Mouse (Mus musculus): ENCODE measurements around the gene Evi2a. TPM values are rescaled to one million over a fixed set of nuclear protein-coding genes. Genes with fewer than 3 reads are reported as not detected.

Gene Evi2a
- polyA plus RNA-seq, 1 experiment from 2014 or later: 4.3 TPM

DNA sequence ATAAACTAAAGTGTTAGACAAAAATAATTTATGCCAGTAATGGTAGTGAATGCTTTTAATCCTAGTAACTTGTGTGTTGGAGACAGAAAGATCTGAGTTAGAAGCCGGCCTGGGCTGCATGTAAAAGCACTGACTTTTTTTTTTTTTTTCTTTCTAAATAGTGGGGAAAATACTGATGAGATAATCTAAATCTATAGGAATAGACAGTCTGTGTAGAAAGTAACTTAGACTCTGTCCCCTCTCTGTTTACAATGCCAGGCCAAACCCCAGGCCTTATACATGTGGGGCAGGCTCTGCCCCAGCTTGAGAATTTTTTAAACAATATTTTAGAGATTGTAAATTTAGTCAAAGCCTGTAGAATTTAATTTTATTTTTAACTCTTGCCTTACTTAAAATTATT is 7.5 kb downstream of the Evi2a start:
- H3K4me3 ChIP-seq: no peak overlapping the region
- no peaks in the 10 kb centered on the region for H3K9me3 ChIP-seq
- 95% methylated on average over 1 of the region's 1 CpGs for WGBS

DNA sequence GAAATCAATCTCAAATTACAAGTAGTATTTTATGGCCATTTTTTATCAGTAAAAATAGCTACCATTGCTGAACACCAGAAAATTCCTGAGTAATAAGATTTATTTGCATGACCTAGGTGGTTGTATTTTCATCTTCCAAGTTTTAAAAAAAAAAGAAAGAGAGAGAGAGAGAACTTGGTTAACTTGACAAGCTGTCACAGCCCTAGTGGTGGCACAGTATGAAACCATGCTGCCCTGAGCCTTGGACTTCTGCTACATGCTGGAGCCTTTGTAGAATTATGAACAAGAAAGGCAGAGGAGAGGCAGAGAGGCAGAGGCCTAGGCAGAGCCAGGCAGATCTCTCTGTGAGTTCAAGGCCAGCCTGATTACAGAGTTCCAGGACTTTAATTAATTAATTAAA is 8.5 kb downstream of the Evi2a start:
- Histone ChIP-seq H3K9me3 (no peaks in the 10 kb centered on the region), H3K4me2 (no peak overlapping the region), H3K27ac (no peak overlapping the region), H3K4me3 (no peak overlapping the region), H3K9ac (no peak overlapping the region), H3K4me1 (replicated peaks) (no peaks in the 10 kb centered on the region), H3K36me3 (no peaks in the 10 kb centered on the region), H3K27me3 (no peaks in the 10 kb centered on the region)
- no peak for ATAC-seq (ENCODE audit: low FRiP score)

More for the DNA sequence above, 7.5 kb downstream of the Evi2a start:
- Histone ChIP-seq H3K4me2 (no peak overlapping the region), H3K27ac (no peak overlapping the region), H3K9ac (no peak overlapping the region), H3K4me1 (replicated peaks) (no peaks in the 10 kb centered on the region), H3K36me3 (peaks cover 5% of the 10 kb centered on the region; the same call in 1 of the 2 replicates), H3K27me3 (no peaks in the 10 kb centered on the region)
- no peak for ATAC-seq (ENCODE audit: low FRiP score)

DNA sequence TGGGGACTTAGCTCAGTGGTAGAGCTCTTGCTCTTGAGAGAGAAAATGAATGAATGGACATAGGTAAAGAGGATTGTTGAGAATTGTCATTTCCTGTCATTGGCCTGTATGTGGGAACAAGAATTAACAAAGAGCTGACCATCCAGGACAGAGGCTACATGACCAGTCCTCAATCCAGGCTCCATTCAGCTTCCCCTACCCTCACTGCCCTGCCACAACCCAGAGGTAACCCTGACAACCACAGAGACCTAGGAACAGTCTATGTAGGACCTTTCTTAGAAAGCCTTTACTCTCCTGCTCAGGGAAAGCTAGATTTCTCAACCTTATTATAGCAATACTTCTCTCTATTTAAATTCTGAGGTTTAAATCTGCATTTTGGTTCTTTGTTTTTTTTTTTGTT is 9.6 kb downstream of the Evi2a start:
- Histone ChIP-seq H3K36me3 (no peaks in the 10 kb centered on the region), H3K9me3 (no peaks in the 10 kb centered on the region), H3K4me1 (replicated peaks) (no peaks in the 10 kb centered on the region), H3K9ac (no peak overlapping the region), H3K27me3 (no peaks in the 10 kb centered on the region), H3K4me2 (no peak overlapping the region), H3K27ac (no peak overlapping the region), H3K4me3 (no peak overlapping the region)
- no peak for ATAC-seq (ENCODE audit: low FRiP score)

- no peaks in the 10 kb centered on the region for H3K4me1 ChIP-seq (replicated peaks)
- H3K9ac ChIP-seq: no peak overlapping the region
- ATAC-seq (ENCODE audit: low FRiP score): no peak
- H3K9me3 ChIP-seq: no peaks in the 10 kb centered on the region
- H3K27me3 ChIP-seq: no peaks in the 10 kb centered on the region
- no peaks in the 10 kb centered on the region for H3K36me3 ChIP-seq
- H3K4me3 ChIP-seq: no peak overlapping the region
- no peak overlapping the region for H3K27ac ChIP-seq
- WGBS: 89% methylated on average over 1 of the region's 1 CpGs
- no peak overlapping the region for H3K4me2 ChIP-seq
Measured at GRCm38 (mm10) chr11:79519878-79520291, 10.5 kb downstream of the Evi2a start.

DNA sequence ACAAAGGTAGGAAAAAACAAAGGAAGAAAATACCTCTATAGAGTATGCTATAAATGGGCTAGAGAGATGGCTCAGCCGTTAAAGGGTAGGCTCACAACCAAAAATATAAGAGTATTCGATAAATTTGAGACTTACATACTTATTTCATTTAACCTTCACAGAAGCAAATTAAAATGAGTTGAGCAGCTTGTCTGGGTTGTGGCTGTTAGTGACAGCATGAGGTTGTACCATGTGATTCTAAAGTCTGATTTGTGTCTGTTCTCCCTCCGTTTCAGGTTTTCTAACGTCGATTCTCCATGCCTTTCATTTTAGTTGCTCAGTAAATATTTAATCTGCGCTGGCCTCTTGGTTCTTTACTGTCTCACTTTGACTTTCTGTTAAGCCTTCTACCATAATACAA is 11.1 kb downstream of the Evi2a start:
- Histone ChIP-seq H3K4me1 (replicated peaks) (no peaks in the 10 kb centered on the region), H3K9me3 (no peaks in the 10 kb centered on the region), H3K36me3 (no peaks in the 10 kb centered on the region), H3K4me2 (no peak overlapping the region), H3K27ac (no peak overlapping the region), H3K4me3 (no peak overlapping the region), H3K9ac (no peak overlapping the region), H3K27me3 (no peaks in the 10 kb centered on the region)
- no peak for ATAC-seq (ENCODE audit: low FRiP score)
- WGBS: 91% methylated on average over 6 of the region's 6 CpGs

- H3K9me3 ChIP-seq: no peaks in the 10 kb centered on the region
- no peak overlapping the region for H3K4me3 ChIP-seq
- no peak for ATAC-seq (ENCODE audit: low FRiP score)
Measured at GRCm38 (mm10) chr11:79515798-79516197, 14.6 kb downstream of the Evi2a start.

DNA sequence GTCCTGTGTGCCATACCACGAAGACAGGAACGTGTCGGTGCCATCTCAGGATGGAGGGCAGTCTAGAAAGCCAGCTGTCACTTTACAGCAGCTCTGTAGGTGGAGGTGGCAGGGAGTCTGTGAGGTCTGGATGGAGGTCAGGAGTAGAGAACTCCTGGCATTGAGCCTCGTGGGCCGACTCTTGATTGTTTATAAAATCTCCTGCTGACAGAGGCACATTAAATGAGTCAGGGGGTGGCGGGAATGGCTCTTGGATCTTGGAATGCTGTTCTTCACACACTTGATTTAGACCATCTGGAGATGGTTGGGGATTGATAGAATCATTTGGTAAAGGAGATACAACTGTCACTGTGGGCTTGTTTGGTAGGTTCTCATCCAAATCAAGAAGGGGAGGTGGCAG is 15.1 kb downstream of the Evi2a start:
- no peaks in the 10 kb centered on the region for H3K9me3 ChIP-seq
- WGBS: 73% methylated on average over 6 of the region's 6 CpGs

More at GRCm38 (mm10) chr11:79515798-79516197, 14.6 kb downstream of the Evi2a start:
- 96% methylated on average over 2 of the region's 2 CpGs for WGBS
- H3K4me1 ChIP-seq (replicated peaks): no peaks in the 10 kb centered on the region
- no peaks in the 10 kb centered on the region for H3K36me3 ChIP-seq
- no peak overlapping the region for H3K9ac ChIP-seq
- H3K27me3 ChIP-seq: no peaks in the 10 kb centered on the region
- no peak overlapping the region for H3K27ac ChIP-seq
- no peak overlapping the region for H3K4me2 ChIP-seq

GRCm38 (mm10) chr11:79511970-79512369 is 18.4 kb downstream of the Evi2a start:
- H3K36me3 ChIP-seq: no peaks in the 10 kb centered on the region
- no peak for ATAC-seq (ENCODE audit: low FRiP score)
- H3K4me2 ChIP-seq: no peak overlapping the region
- H3K9me3 ChIP-seq: no peaks in the 10 kb centered on the region
- H3K4me1 ChIP-seq (replicated peaks): no peaks in the 10 kb centered on the region
- 90% methylated on average over 3 of the region's 3 CpGs for WGBS
- H3K9ac ChIP-seq: no peak overlapping the region
- no peak overlapping the region for H3K27ac ChIP-seq
- no peak overlapping the region for H3K4me3 ChIP-seq
- no peaks in the 10 kb centered on the region for H3K27me3 ChIP-seq

More for the DNA sequence above, 15.1 kb downstream of the Evi2a start:
- Histone ChIP-seq H3K27ac (no peak overlapping the region), H3K36me3 (no peaks in the 10 kb centered on the region), H3K9ac (no peak overlapping the region), H3K27me3 (no peaks in the 10 kb centered on the region), H3K4me2 (no peak overlapping the region), H3K4me3 (no peak overlapping the region), H3K4me1 (replicated peaks) (no peaks in the 10 kb centered on the region)
- no peak for ATAC-seq (ENCODE audit: low FRiP score)

- H3K27me3 ChIP-seq: no peaks in the 10 kb centered on the region
- no peak overlapping the region for H3K4me3 ChIP-seq
- H3K27ac ChIP-seq: no peak overlapping the region
- 75% methylated on average over 7 of the region's 7 CpGs for WGBS
- H3K4me2 ChIP-seq: no peak overlapping the region
- ATAC-seq (ENCODE audit: low FRiP score): no peak
- no peaks in the 10 kb centered on the region for H3K9me3 ChIP-seq
- H3K4me1 ChIP-seq (replicated peaks): peaks cover 16% of the 10 kb centered on the region
- H3K9ac ChIP-seq: no peak overlapping the region
- no peaks in the 10 kb centered on the region for H3K36me3 ChIP-seq
Measured at GRCm38 (mm10) chr11:79504506-79504905, 25.9 kb downstream of the Evi2a start.

- Histone ChIP-seq H3K4me1 (replicated peaks) (peaks cover 16% of the 10 kb centered on the region), H3K36me3 (no peaks in the 10 kb centered on the region), H3K9ac (no peak within 1 kb of the TSS), H3K9me3 (no peaks in the 10 kb centered on the region), H3K27me3 (no peaks in the 10 kb centered on the region), H3K4me2 (0 out of 2 replicates have a peak within 1 kb of the TSS, but pooled peaks have one; percentile 13), H3K4me3 (no peak within 1 kb of the TSS), H3K27ac (peak within 1 kb of the TSS; percentile 60)
- ATAC-seq (ENCODE audit: low FRiP score): no peak
- 26% methylated on average over 8 of the region's 8 CpGs for WGBS
Measured at GRCm38 (mm10) chr11:79503845-79504244, 26.6 kb downstream of the Evi2a start, which contains the start of gene Omg. Gene Omg (minus strand): TSS chr11:79504084.

GRCm38 (mm10) chr11:79502917-79503316 is 27.5 kb downstream of the Evi2a start:
- Histone ChIP-seq H3K4me1 (replicated peaks) (peaks cover 16% of the 10 kb centered on the region), H3K9me3 (no peaks in the 10 kb centered on the region), H3K27me3 (no peaks in the 10 kb centered on the region), H3K27ac (peak overlapping the region; percentile 60; the same call in 1 of the 2 replicates), H3K36me3 (no peaks in the 10 kb centered on the region), H3K9ac (no peak overlapping the region), H3K4me2 (no peak overlapping the region), H3K4me3 (no peak overlapping the region)
- 24% methylated on average over 2 of the region's 2 CpGs for WGBS
- ATAC-seq (ENCODE audit: low FRiP score): no peak

DNA sequence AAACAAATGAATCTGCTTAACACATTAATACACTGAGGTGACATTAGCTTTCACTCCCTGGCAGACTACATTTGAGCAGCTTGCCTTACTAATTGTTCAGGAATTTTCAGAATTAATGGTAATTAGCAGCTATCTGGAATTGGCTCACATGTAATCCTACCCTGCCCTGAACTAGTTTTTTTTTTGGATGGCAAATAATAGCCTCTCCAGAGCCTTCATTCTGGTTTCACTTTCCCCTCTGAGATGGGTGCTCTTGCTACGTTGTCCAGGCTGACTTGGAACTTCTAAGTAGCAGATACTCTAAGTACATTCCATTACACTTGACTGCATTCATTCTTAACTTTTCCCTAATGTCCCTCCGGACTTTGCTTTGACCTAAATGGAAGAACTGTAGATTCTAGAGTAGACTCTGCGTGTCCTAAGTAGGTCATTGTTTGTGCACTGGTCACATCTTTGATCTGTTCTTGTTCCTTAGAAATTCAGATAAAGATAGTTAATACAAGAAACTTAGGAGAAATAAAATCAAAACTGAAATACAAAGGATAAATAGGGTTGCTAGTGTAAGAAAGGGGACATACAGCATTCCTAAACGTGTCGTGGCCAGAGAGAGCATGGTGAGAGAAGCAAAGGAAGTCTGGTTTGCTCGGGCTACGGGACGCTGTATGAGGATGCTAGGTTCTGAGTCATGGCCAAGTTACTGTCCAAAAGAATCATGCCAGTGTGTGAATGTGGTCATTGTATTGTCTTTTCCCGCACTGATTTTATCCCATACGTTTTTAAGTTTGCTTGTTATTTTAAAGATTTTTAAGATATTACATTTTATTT is 35.2 kb downstream of the Evi2a start:
- H3K9ac ChIP-seq: no peak overlapping the region
- WGBS: 81% methylated on average over 10 of the region's 10 CpGs
- ATAC-seq (ENCODE audit: low FRiP score): no peak
- H3K4me2 ChIP-seq: no peak overlapping the region
- no peak overlapping the region for H3K27ac ChIP-seq
- no peaks in the 10 kb centered on the region for H3K4me1 ChIP-seq (replicated peaks)
- H3K4me3 ChIP-seq: no peak overlapping the region
- peaks cover 10% of the 10 kb centered on the region for H3K36me3 ChIP-seq
- H3K27me3 ChIP-seq: no peaks in the 10 kb centered on the region
- no peaks in the 10 kb centered on the region for H3K9me3 ChIP-seq

- Histone ChIP-seq H3K4me1 (replicated peaks) (no peaks in the 10 kb centered on the region), H3K27me3 (no peaks in the 10 kb centered on the region), H3K9me3 (no peaks in the 10 kb centered on the region), H3K4me2 (no peak overlapping the region), H3K4me3 (no peak overlapping the region), H3K36me3 (peaks cover 17% of the 10 kb centered on the region), H3K9ac (no peak overlapping the region), H3K27ac (no peak overlapping the region)
- no peak for ATAC-seq (ENCODE audit: low FRiP score)
Measured at GRCm38 (mm10) chr11:79484721-79485120, 45.7 kb downstream of the Evi2a start.

All from hindbrain, embryonic 13.5 days (tissue).